In genomic region chr11:51732883-51733282, GRCm38 (mm10) we compare ENCODE assay signal across 29 mouse cellular contexts.
"Had no signal": no experiment of that assay in that cellular context is flagged by ENCODE, and none has a peak within 500 bp of the region (broad histone marks: within the 10 kb centered on the region; RNA-seq: fewer than 3 reads in every experiment).

No protein-coding gene starts in this region.

- H3K4me1 ChIP-seq: limb, embryonic 10.5 days; limb, embryonic 12.5 days; limb, embryonic 13.5 days; limb, embryonic 15.5 days; liver, embryonic 12.5 days; lung, embryonic 15.5 days; megakaryocyte, embryonic 14.5 days; midbrain, embryonic 10.5 days; midbrain, embryonic 12.5 days; midbrain, embryonic 13.5 days; midbrain, embryonic 15.5 days; neural tube, embryonic 12.5 days; neural tube, embryonic 13.5 days had no signal

- H3K9ac ChIP-seq: limb, embryonic 12.5 days; limb, embryonic 13.5 days; limb, embryonic 15.5 days; liver, embryonic 12.5 days; liver, embryonic 13.5 days; liver, embryonic 14.5 days; liver, embryonic 15.5 days; liver, postnatal 0 days; lung, embryonic 14.5 days; lung, embryonic 15.5 days; midbrain, embryonic 12.5 days; midbrain, embryonic 13.5 days; midbrain, embryonic 15.5 days; neural tube, embryonic 12.5 days; neural tube, embryonic 13.5 days had no signal

- DNase-seq: left cerebral cortex, postnatal 4 days; liver; liver, embryonic 13.5 days; liver, postnatal 0 days; lung, adult 18-20 months; lung, adult 2 months; lung, embryonic 14.5 days; lung, postnatal 10 days; lung, postnatal 14 days; lung, postnatal 36 days; lung, postnatal 4 days; midbrain, embryonic 14.5 days had no signal

- H3K4me3 ChIP-seq: limb, embryonic 10.5 days; limb, embryonic 12.5 days; limb, embryonic 13.5 days; limb, embryonic 15.5 days; liver, embryonic 12.5 days; liver, embryonic 13.5 days; liver, embryonic 15.5 days; lung, embryonic 15.5 days; megakaryocyte, embryonic 14.5 days; midbrain, embryonic 10.5 days; midbrain, embryonic 12.5 days; midbrain, embryonic 13.5 days; midbrain, embryonic 15.5 days; myocyte; neural tube, embryonic 12.5 days; neural tube, embryonic 13.5 days had no signal

- H3K27me3 ChIP-seq: limb, embryonic 12.5 days; limb, embryonic 13.5 days; limb, embryonic 15.5 days; liver, embryonic 12.5 days; liver, embryonic 13.5 days; liver, embryonic 15.5 days; lung, embryonic 15.5 days; megakaryocyte, embryonic 14.5 days; midbrain, embryonic 12.5 days; midbrain, embryonic 13.5 days; midbrain, embryonic 15.5 days; neural tube, embryonic 12.5 days; neural tube, embryonic 13.5 days had no signal

- H3K27ac ChIP-seq: limb, embryonic 10.5 days; limb, embryonic 12.5 days; limb, embryonic 13.5 days; limb, embryonic 15.5 days; liver, embryonic 12.5 days; liver, embryonic 13.5 days; liver, embryonic 14.5 days; liver, embryonic 15.5 days; lung, embryonic 15.5 days; macrophage; midbrain, embryonic 10.5 days; midbrain, embryonic 12.5 days; midbrain, embryonic 13.5 days; midbrain, embryonic 15.5 days; neural tube, embryonic 12.5 days; neural tube, embryonic 13.5 days had no signal

- H3K9me3 ChIP-seq: limb, embryonic 10.5 days; limb, embryonic 12.5 days; limb, embryonic 13.5 days; limb, embryonic 15.5 days; liver, embryonic 12.5 days; liver, embryonic 13.5 days; liver, embryonic 15.5 days; lung, embryonic 15.5 days; megakaryocyte, embryonic 14.5 days; midbrain, embryonic 10.5 days; midbrain, embryonic 12.5 days; midbrain, embryonic 13.5 days; midbrain, embryonic 15.5 days; neural tube, embryonic 12.5 days; neural tube, embryonic 13.5 days had no signal
